17 mouse cellular contexts compared by ENCODE assay signal in the genomic region with DNA sequence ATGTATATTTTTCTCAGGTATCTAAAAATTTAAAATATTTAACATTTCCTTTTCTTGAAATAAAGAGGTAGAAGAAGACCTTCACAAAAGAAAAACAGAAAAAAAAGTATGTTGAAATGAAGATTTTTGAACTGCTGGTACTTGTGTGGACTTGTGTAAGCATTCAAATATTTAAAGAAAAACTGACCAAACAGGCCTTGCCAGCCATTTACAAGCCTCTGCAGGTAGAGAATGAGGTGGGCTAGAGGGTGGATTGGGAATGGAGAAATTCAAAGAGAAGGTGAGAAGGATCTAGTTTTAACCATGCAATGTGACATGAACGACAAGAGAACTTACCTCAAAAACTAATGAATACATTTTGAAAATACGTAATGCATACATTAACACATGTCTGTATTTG. TPM values are rescaled to one million over a fixed set of nuclear protein-coding genes. Genes with fewer than 3 reads are reported as not detected.
"Had no signal": no experiment of that assay in that cellular context is flagged by ENCODE, and none has a peak within 500 bp of the region (broad histone marks: within the 10 kb centered on the region; RNA-seq: fewer than 3 reads in every experiment).

No protein-coding gene starts in this region.

- H3K36me3 ChIP-seq: limb, embryonic 12.5 days; limb, embryonic 15.5 days had no signal

- ATAC-seq: intestine, embryonic 16.5 days; liver, postnatal 0 days had no signal

- H3K27me3 ChIP-seq: limb, embryonic 12.5 days; limb, embryonic 15.5 days had no signal

- H3K4me1 ChIP-seq: limb, embryonic 12.5 days; limb, embryonic 15.5 days had no signal

- H3K9me3 ChIP-seq: limb, embryonic 15.5 days had no signal

- H3K4me3 ChIP-seq: limb, embryonic 12.5 days; limb, embryonic 15.5 days had no signal

- H3K27ac ChIP-seq: limb, embryonic 12.5 days; limb, embryonic 15.5 days; liver, embryonic 14.5 days had no signal

- H3K4me2 ChIP-seq: limb, embryonic 12.5 days; limb, embryonic 15.5 days; liver, embryonic 11.5 days; midbrain, embryonic 11.5 days had no signal

- DNase-seq: kidney, adult 18-20 months; kidney, adult 9 months; kidney, postnatal 14 days; kidney, postnatal 4 days; left cerebral cortex, postnatal 4 days; liver, postnatal 0 days; lung, postnatal 4 days; midbrain, embryonic 14.5 days; thymus, postnatal 25 days had no signal

- H3K9ac ChIP-seq: limb, embryonic 12.5 days; limb, embryonic 15.5 days; liver, embryonic 14.5 days; liver, postnatal 0 days had no signal

RNA-seq across cellular contexts. Expression of gene Tead1, which starts 9.1 kb away (rescaled TPM):
- total RNA-seq: megakaryocyte progenitor cell, adult 5-6 weeks; megakaryocyte-erythroid progenitor cell, adult 5-6 weeks had no signal
